Mouse (Mus musculus) C2C12 (cell line): Measurements from ENCODE around the gene Sertad4. TPM values are rescaled to one million over a fixed set of nuclear protein-coding genes. Genes with fewer than 3 reads are reported as not detected.

Experiments used
- H3K27me3 ChIP-seq: one replicate; pipeline ENCODE4 v1.6.1; 2011; ENCODE audit not compliant: control insufficient read depth, insufficient read depth, insufficient read length
- H3K36me3 ChIP-seq: one replicate; pipeline ENCODE4 v1.6.1; 2011; ENCODE audit not compliant: control insufficient read depth, insufficient read depth
- H3K4me3 ChIP-seq: one replicate; pipeline ENCODE4 v1.5.1; 2011; ENCODE audit warnings: mild to moderate bottlenecking, control low read depth; ENCODE audit not compliant: poor library complexity, insufficient read depth, severe bottlenecking
- H3K79me2 ChIP-seq: one replicate; pipeline ENCODE4 v1.6.1; 2011; ENCODE audit not compliant: control insufficient read depth, insufficient read depth
- H3K79me3 ChIP-seq: one replicate; pipeline ENCODE4 v1.6.1; 2011; ENCODE audit warnings: low read depth, control low read depth
- H3ac ChIP-seq: one replicate; pipeline ENCODE3; 2011; ENCODE audit warnings: low read depth; ENCODE audit not compliant: control insufficient read depth, insufficient read length
- CEBPB ChIP-seq: IDR thresholded peaks from one replicate; pipeline ENCODE4 v1.6.1; 2011; ENCODE audit warnings: low read depth, mild to moderate bottlenecking, control low read depth, moderate library complexity
- CTCF ChIP-seq: IDR thresholded peaks from one replicate; pipeline ENCODE4 v1.5.1; 2011; ENCODE audit not compliant: control insufficient read depth, insufficient read depth, insufficient read length
- FOSL1 ChIP-seq: IDR thresholded peaks from one replicate; pipeline ENCODE4 v1.8.0; 2011; ENCODE audit warnings: mild to moderate bottlenecking, low read length; ENCODE audit not compliant: poor library complexity, insufficient read depth, severe bottlenecking
- MAX ChIP-seq: IDR thresholded peaks from one replicate; pipeline ENCODE4 v1.6.1; 2011; ENCODE audit warnings: mild to moderate bottlenecking, control low read depth
- MYOG ChIP-seq: IDR thresholded peaks from one replicate; pipeline ENCODE4 v1.6.1; 2011; ENCODE audit not compliant: control insufficient read depth, insufficient read length; ENCODE audit errors: extremely low read depth
- USF1 ChIP-seq: IDR thresholded peaks from one replicate; pipeline ENCODE4 v1.6.1; 2011; ENCODE audit warnings: low read depth, mild to moderate bottlenecking, control low read depth, moderate library complexity
- polyA plus RNA-seq: library from polyadenylated mRNA; unstranded; fragments of >200 nt; fragmentation: generic; extraction: Trizol; gene quantifications from one replicate; pipeline ENCODE4 v1.2.1, GENCODE M21; 2012; ENCODE audit warnings: missing spikeins

Gene Sertad4
- polyA plus RNA-seq, 1 experiment, result 18.9 TPM

DNA sequence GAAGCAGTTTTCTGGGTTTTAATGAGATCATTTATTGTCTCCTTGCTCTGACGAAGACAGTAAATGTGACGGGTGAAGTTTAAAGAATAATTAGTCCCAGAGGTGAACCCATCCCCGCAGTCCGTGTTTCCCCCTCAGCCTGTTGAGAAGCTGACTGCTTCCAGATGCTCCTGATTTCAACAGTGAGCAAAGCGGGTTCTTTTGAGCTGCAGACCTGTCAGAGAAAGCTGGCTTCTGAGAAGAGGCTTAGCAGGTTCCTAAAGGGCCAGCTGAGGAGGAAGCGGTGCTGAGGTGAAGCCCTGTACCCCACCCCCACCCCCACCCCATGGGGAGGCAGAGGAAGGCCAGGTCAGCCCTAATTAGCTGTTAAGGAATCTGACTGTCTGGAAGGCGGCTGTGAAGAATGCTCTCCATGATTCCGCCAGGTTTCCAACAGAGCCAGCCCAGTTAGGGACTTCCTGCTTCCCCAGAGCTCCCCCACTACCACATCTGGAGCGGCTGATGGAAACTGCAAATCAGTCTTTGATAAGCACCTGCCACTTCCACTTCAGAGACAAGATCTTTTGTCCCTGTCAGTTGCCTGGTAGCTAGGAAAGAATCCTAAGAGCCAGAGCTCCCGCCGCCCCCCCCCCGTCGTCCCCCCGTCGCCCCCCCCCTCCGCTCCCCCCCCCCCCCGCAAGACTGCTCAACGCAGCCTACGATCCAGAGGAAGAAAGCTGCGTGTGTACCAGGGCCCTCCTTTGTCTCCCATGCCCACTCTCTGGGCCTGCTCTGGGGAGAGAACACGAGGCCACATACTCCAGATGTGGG, 59.1 kb downstream of the Sertad4 start:
- no peak overlapping the region for H3K4me3 ChIP-seq
- no peaks in the 10 kb centered on the region for H3K79me3 ChIP-seq
- no peak for TF ChIP-seq CTCF
- no peaks in the 10 kb centered on the region for H3K27me3 ChIP-seq
- no peaks in the 10 kb centered on the region for H3K36me3 ChIP-seq
- H3ac ChIP-seq, result no peak overlapping the region
- no peaks in the 10 kb centered on the region for H3K79me2 ChIP-seq

DNA sequence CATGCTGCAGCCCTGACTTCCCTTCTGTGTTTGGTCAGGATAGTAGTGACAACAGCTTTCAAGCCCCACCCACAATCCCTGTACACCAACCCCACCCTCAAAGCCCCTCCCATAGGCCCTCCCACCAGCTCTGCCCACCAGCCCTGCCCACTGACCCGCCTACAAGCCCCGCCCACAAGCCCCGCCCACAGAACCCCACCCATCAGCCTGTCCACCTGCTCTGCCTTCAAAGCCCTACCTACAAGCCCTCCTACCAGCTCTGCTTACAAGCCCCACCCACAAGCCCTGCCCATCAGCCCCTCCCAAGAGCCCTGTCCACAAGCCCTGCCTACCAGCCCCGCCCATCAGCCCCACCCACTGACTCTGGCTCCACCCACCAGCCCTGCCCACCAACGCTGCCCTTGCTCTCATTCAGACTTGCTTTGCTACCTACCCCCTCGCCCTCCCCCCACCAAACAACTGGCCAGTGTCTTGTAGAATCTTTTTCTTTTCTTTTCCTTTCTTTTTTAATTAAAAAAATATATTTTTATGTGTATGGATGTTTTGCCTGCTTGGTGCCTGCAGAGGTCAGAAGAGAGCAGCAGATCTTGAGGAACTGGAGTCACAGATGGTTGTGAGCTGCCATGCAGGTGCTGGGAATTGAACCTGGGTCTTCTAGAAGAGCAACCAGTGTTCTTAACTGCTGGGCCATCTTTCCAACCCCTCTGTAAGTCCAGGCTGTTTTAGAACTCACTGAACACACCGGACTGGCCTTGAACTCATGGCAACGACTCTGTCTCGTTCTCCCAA, 60.4 kb downstream of the Sertad4 start:
- H3K36me3 ChIP-seq, result no peaks in the 10 kb centered on the region
- H3K79me3 ChIP-seq, result no peaks in the 10 kb centered on the region
- TF ChIP-seq MYOG, result no peak
- no peak for TF ChIP-seq USF1
- no peak for TF ChIP-seq CEBPB
- TF ChIP-seq MAX, result no peak
- no peak for TF ChIP-seq CTCF
- no peak for TF ChIP-seq FOSL1
- no peak overlapping the region for H3ac ChIP-seq
- H3K4me3 ChIP-seq, result no peak overlapping the region
- no peaks in the 10 kb centered on the region for H3K27me3 ChIP-seq
- no peaks in the 10 kb centered on the region for H3K79me2 ChIP-seq

Other genes starting within 250 kb of the Sertad4 start
- gene Hhat, start 84.5 kb downstream of the Sertad4 start, polyA plus RNA-seq, result 3.9 TPM
- not detected for gene Syt14, start 180.0 kb upstream of the Sertad4 start, polyA plus RNA-seq